Mouse (Mus musculus) CD8-positive naive resting alpha-beta T cell, adult 2 months (primary cell): ENCODE results near the gene Cblb.

ENCODE experiments used
- DNase-seq, 2 experiments: peaks; one replicate each; pipeline ENCODE4 v3.0.0; 2022; ENCODE audit warnings: low read depth in 2 of 2, low spot score in 2 of 2

The Cblb gene

DNA sequence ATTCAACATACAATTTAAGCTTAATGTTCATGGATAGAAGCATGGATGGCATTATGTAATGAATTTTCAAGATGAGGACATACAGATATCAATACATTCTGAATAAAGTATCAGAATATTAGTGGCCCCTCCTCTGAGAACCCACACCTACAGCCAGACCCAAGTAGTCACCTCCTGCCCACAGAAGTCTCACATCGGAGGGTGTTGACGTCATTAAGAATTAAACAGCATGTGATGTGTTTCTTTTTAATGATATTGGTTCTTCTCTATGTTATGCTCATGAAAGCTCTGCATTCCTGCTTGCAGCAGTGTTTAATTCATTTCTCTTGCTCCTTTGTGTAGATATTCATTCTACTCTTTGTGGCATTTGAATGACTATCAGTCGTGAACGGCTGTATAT lies 94.9 kb downstream of the Cblb start:
- no peak for DNase-seq

DNA sequence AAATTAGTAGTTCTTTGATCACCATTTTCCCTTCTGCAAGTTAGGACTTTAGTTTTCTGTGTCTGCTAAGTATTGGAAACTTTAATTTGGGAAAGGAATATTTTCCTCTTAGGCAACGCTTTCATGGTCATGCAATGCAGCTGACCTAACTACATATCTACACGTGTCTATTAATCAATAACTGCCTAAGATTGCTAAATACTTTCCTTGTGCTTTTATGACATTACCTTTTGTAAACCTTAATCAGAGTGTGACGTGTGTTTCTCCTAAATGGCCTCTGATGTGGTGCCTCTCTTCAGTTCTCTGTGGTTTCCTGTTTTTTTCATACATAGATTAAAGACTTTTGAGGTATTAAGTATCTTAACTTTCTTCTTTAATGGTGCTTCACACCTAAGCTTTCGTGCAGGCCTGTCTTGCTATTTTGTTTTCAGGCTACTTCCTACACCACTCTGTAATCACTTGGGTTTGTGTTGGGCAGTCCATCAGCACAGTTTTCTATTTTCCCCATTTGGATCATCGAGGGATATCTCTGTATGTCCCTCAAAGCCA lies 98.4 kb downstream of the Cblb start:
- DNase-seq, result peak; percentile 56 to 67

DNA sequence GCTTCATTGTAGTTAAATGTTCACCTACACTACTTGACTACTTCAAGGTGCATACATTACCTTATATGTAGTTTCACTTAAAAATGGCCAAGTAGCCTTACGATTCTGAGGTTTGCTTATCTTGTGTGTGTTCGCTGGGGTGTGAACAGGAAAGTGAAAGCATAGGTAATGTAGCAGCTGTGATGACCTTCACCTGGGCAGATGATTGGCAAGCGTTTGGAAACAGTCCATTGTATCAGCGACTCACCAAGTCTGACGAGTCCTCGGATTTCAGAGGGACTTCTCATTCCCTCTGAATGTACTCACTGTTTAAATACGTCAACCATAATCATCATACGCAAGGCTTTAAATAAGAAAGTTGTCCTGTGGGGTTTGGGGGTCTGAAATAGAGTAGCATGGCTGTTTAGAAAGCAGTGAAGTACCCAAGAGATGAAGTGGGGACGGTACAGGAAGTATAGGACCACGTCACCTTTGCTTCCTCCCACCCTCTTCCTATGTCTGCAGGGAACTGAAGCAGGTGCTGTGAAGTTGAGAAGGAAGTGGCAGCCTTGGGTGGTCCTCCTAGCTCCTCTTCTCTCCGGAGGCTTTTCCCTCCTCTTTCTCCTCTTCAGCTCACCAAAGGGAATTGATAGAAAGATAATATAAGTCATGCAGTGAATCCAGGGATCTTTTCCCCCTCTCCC lies 101.9 kb downstream of the Cblb start:
- DNase-seq, result peak; percentile 29 to 38

DNA sequence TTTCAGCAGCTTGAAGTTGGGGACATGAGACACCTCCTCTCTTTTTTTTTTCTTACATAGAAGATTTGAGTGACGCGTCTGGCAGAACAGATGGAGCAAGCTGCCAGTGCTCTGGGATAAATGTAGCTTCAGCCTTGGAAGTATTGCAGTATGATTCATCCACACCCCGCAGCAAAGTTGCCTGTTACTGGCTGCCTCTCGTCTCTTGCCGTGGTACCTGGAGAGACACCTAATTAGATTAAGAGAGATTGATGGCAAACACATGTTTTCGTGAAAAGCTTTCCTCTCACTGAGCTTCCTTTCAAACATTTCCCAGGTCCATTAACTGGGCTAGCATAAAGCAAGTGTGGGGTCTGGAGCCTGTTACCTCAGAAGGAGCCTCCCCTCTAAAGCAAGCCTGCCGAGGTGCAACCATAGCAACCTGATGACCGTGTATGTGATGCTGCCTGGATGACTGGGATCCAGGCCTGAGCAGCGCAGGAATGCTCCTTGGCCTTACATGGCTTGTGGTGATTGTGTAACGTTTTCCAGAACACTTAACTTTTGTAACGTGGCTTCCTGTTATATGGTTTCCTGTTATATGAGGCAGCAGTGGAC lies 103.7 kb downstream of the Cblb start:
- no peak for DNase-seq

DNA sequence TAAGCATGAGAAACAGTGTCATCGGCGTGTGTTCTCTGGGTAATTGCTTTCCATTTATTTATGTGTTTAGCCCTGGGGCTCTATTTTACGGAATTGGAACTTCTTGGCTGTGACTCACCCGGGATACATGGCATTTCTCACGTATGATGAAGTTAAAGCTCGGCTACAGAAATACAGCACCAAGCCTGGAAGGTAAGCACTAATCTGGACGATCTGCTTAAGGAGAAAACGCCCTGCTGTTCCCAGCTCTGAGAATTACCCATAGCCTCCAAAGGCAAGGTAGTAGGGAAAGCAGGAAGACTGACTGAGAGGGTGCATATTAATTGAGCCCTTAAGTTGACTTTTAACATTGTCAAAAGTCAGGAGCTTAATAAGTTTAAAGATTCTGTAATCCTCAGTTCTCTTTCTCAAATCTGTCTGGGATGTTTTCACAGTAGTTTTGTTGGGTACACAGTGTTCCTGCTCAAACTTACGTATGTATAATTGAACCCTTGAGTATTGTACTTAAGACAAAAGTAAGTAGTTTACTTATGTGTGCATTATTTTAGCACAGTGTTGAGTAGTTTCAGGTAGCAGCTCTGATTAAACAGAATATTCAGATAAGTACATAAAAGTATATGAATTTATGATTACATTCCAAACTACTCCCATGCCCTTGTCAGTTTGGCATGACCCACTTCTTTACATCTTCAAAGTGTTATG lies 104.8 kb downstream of the Cblb start:
- DNase-seq, result no peak

DNA sequence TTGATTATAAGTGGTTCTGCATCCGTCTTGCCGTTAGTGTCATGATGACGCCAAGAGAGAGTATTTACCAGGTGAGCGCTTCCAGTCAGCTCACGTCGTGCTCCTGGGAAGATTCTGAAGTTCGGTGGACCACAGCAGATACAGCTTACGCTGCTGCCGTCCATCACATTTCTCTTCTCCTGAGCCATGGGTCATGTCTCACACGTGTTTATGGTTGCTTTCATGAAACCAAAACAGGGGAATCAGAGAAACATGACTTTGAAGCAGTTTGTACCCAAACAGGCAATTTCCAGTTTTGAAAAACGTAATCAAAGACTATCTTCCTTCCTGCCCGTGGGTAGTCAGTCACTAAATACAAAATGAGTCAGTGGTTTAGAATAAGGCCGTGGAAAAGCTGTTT lies 112.1 kb downstream of the Cblb start:
- peak; percentile 69 to 74 for DNase-seq

DNA sequence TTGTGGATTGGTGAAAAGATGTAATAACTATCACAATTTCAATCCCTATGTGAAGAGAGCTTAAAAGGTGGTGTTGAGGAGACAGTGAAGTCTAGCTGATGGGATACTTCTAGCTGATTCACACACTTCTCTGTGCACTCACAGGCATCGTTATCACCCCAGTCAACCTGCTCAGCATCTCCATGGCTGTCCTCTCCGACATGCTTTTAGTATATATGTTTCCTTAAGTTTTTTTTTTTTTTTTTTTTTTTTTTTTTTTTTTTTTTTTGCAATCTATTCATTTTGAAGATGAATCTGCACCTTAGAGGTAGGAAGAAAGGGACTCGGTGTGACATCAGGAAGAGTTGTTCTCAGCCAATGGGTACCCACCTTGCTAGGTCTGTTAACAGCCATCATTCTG lies 112.8 kb downstream of the Cblb start:
- DNase-seq, result no peak

DNA sequence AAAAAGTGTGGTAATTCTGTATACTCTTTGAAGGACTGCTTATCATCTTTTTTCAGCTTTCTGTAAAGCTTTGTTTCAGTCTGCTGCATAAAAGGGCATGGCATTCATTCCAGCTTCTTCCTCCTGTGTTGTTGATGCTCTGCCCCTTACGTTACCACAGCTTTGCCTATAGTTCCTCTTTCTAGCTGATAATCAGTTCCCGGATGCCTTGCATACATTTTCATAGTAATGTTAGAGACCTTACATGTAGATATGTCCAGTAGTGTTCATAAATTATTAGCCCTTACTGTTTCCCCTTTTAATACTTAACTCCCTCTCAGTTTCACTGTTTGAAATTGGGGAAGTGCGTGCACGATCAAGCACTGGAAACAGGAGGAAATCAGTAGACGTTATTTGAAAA lies 113.8 kb downstream of the Cblb start:
- DNase-seq, result no peak

DNA sequence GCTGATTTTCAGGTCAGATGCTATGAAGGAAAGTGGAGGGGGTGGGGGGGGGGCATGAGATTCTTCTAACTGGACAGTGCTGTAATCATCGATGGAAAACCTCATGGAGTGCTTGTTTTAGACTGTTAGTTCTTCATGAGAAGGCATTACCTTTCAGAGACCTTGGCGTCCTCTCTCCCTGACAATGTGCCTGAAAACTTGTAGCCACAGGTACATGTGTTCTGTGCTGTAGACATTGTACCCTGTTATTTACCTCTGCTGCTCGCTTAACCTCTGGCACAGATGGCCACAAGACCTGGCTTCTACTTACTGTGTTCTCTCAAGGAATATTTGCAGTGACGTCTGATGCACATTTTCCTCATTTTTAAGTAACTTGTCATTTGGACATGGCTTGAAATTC lies 114.5 kb downstream of the Cblb start:
- no peak for DNase-seq

DNA sequence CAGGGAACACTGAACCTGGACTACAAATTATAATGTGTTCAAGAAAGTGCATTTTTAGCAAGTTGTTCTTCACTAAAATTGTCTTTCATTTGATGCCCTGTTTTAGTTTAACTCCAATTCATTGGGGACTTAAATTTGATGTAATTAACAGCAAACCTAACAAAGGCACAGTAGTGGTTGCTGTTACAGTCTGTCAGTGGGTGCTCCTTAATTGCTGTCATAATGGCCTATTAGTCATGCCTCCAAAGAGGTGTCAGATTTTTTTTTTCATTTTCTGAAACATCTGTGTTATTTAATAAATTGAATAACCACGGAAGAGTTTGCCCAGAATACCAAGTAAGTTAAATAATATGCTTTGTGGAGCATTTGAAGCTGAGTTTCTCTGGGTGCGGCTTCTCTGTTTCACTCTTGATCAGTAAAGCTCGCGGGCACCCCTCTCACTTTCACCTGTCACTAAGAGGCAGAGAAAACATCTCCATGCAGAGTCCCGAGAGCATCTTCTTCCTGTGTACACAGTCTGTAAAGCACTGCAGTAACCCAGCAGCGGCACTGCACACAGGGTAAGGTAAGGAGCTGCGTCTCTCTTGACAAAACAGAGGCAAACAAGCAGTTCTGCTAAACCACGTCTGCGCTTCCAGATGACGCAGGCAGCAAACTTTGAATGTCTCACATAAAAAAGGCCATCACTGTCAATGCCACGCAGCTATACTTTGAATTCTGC lies 116.1 kb downstream of the Cblb start:
- DNase-seq, result peak; percentile 50 to 53

DNA sequence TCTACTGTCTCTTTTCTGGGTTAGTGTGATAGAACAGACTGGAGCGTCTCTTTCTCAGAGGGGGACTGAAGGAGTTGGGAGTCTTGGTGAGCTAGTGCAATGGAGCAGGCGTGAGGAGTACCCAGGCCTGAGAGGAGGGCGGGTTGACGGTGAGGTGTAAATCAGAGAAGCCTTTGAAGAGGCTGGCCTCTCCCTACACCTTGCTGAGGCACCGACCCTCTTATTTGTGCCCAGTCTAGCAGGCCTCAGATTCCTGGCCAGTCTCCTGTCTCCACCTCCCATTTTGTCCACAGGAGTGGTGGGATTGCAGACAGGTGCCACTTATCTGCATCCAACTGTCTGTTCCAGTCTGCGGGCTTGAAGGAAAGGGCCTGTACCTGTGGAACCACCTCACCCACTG lies 117.0 kb downstream of the Cblb start:
- no peak for DNase-seq

DNA sequence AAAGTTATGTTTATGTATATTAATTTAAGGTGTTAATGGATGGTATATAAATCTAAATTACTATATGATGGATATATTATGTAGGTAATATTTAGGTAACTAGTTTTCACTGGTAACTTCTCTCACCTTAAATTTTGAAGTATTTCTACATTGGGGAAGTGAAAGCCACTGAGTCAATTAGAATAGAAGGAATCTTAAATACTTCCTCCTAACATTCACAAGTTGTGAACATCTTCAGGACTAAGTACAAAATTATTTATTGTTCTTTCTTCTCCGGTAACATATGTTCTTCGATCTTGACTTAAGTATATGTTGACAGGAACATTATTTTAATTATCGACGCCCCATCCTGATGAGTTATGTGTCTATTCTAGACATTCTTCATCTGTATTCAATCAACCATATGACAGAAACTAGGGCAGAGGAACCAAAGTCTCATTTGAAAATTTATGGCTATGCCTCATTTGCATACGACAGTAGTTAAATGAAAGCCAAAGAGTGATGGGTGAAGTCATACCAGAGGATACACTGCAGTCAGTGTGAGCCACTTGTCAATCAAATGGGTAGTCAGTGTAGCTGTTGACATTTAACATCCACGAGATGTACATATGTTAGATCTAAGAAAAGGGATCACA lies 118.2 kb downstream of the Cblb start:
- no peak for DNase-seq

DNA sequence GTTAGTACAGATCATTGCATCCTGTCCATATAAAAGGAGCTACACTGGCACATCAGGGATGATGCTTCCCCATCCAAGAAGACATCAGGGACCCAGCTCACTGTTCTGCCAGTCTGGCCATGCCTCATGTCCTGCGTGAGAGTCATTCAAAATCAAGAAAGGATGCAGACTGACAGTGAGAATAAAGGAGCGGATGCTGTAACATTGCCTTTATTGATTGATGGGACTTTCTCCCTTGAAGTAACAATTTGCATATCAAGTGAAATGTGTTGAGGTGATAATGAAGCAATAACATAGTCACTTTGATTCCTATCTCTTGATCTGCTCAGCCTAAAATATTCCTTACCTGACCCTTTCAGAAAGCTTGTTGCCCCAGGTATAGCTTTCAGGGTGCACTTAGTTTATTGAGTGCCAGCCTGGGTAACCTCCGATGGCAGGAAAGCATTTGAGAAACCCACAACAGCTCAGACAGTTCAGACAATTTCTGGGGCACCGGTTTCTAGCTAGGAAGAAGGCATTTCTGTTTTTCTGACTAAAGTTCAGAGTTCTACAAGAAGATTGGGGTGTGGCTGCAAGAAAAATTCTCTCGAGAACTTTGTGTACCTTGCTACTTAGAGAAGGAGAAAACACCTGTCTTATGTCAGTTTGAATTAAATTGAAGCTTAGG lies 124.1 kb downstream of the Cblb start:
- DNase-seq, result no peak

DNA sequence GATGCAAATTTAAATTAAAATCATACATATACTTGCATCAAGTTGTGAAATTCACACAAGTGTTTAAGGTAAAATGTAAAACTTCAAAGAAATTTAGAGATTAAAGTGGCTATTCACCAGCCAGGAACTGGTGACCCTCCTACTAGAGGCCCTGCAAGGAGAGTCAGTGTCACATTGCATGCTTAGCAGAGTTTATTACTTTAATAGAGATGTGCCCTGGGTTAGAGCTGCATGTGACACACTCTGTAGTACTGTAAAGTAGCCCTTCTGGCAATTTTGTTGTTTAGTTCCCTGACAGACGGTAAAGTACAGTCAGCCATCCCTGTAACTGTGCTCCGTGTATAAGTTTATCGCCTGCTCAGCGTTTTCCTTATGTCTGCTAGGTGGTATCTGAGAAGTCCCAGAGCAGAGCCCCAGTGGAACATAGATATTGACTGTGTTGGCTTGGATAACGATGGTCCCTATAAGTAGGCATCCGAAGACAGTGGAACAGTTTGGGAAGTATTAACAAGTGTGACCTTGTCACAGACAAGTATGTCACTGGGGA lies 129.0 kb downstream of the Cblb start:
- no peak for DNase-seq

DNA sequence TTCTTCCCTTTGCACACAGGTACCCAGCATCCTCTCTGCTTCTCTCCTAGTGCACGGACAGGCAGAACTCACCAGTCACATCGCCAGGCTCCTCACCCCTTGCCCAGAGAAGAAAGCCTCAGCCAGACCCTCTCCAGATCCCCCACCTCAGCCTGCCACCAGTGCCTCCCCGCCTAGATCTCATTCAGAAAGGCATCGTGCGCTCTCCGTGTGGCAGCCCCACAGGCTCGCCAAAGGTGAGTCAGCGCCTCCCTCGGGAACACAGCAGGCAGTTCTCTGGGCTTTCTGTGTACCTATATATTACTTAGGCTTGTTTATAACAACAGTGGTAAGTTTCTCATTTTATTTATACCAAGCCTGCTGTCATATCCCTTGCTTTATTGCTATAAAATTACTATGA lies 133.2 kb downstream of the Cblb start:
- no peak for DNase-seq

DNA sequence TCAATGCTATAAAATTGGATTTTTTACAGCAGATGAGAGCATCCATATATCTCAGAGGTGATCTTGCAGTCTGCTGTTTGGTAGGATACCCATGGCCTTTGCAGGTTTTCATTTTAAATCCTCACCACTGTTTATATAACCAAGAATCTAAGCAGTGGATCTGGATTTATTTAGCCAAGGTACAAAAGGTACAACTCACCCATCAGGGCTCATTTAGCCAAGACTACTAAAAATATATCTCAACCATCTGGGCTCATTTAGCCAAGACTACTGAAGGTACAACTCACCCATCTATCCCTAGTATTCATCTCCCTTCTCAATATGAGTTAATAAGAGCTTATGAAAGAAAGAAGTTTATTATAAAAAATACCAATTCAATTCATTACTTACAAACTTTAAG lies 142.2 kb downstream of the Cblb start:
- no peak for DNase-seq

DNA sequence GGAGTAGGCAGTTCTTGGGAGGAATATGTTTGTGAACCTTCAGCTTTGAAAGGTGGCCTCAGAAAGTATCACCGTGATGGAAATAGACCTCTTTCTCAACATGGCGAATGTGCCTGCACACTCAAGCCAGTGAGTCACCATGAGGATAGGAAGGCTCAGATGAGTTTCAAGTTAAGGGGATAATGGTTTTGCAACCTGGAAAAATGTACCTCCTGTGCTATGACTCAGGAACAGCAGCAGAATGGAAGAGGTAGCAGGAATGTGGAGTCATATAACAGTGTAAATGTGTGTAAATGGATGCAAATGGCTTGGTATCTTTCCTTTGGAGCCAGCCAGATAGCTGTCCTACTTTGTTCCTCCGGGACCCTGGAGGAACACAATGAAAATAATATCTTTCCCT lies 148.8 kb downstream of the Cblb start:
- no peak for DNase-seq

DNA sequence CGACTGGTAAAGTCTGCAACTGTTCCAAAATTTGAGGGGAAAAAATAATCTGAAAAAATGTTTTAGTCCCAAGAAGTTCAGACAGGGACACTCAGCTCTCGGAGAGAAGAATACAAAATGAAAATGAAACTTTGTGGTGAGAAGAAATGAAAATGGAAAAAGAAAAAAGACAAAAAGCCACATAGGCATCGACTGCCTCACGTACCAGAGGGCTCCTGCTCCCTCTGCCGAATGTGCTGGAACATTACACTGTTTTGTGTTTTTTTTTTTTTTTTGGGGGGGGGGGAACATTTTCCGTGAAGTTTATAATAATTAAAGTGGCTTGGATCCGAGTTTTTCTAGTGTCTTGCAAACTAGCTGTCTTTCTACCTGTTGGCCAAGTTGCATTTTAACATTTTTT lies 151.0 kb downstream of the Cblb start:
- peak in 1 of 2 experiments; percentile 38 for DNase-seq

DNA sequence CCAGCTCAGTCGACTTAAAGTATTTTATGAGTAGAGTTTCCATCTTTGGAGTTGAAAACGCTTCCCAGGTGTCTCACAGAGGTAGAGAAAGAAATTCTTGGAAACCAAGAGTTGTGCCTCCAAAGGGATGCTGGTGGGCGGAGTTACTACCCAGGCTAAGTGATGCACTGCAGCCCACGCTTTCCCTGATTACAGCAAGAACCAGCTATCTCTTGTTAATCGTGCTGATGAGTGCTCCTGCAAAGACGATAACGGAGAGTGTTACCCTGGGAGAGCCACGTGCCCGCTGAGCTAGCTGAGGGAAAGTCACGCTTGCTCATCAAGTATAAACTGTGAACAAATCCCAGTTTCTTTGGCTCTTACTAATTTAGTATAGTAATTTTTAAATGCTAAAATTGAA lies 153.3 kb downstream of the Cblb start:
- DNase-seq, result no peak

DNA sequence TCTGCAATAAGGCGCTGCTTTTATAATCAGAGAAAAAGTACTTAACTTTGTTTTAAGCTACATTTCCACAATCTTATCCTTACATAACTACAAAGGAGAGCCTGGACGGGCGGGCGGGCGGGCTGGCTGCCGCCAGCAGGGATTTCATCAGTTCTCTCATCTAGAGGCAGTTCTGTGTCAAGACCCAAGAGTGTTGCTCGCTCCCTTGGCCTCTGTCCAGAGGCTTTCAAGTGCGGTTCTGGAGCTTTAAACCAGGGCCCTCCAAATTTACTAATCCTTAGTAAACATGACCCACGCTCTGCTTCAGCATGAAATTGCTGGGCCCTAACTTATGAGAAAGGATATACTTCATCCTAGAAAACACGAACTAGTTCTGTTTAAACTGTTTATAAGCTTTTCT lies 155.7 kb downstream of the Cblb start:
- DNase-seq, result no peak
